Mouse (Mus musculus): ENCODE measurements around the gene Dtwd1. TPM values are rescaled to one million over a fixed set of nuclear protein-coding genes. Genes with fewer than 3 reads are reported as not detected.

Gene Dtwd1
- 22.9 and 24.1 TPM in 2 replicates for polyA plus RNA-seq (2021; fragmentation: Nextera tagmentation)
- long read RNA-seq, experiment 1, transcript Dtwd1-202 (5 exons, 1,342 nt), result major isoform, 53 of 72 reads
- long read RNA-seq, experiment 1, partial matches to known transcripts, result 1 of 72 reads
- long read RNA-seq, experiment 1, other reads (novel, unspliced or antisense), result 17 of 72 reads
- long read RNA-seq, experiment 2, transcript Dtwd1-202 (5 exons, 1,342 nt), result major isoform, 23 of 38 reads
- long read RNA-seq, experiment 2, partial matches to known transcripts, result 2 of 38 reads
- long read RNA-seq, experiment 2, other reads (novel, unspliced or antisense), result 12 of 38 reads

GRCm38 (mm10) chr2:126151855-126152571 is at the start of gene Dtwd1, which contains the start of gene Fam227b:
Dtwd1 (plus strand) TSS chr2:126152141.
Fam227b (minus strand) TSS chr2:126152004.

GRCm38 (mm10) chr2:126214800-126215199 is 62.9 kb downstream of the Dtwd1 start, which contains the start of gene Gm17555:
Gm17555 (plus strand) TSS chr2:126215100.

Other genes starting within 250 kb of the Dtwd1 start
- gene Fgf7, start 117.5 kb upstream of the Dtwd1 start, polyA plus RNA-seq (2021; fragmentation: Nextera tagmentation), result 0.10 and 0.26 TPM in 2 replicates
- not detected in 2 replicates for gene Fam227b, start 137 bp upstream of the Dtwd1 start, polyA plus RNA-seq (2021; fragmentation: Nextera tagmentation)
- not detected in 2 replicates for gene Gm17555, start 63.0 kb downstream of the Dtwd1 start, polyA plus RNA-seq (2021; fragmentation: Nextera tagmentation)

Measured in left cerebral cortex, adult 6 months (tissue).